In genomic region chr9:53829866-53830209, GRCm38 (mm10) we compare ENCODE assay signal across 8 mouse cellular contexts. TPM values are rescaled to one million over a fixed set of nuclear protein-coding genes. Genes with fewer than 3 reads are reported as not detected.
DNase-seq lines count a peak whose midpoint lies in the region; ATAC-seq and TF ChIP-seq lines count a peak whose summit lies in the region.

No protein-coding gene starts in this region.

- H3K9ac ChIP-seq in lung, embryonic 14.5 days, result peak overlapping the region; percentile 47
- peak overlapping the region; percentile 54 for H3K9ac ChIP-seq in neural tube, embryonic 15.5 days (replicated peaks)

- peak overlapping the region; percentile 61 for H3K4me2 ChIP-seq in lung, embryonic 14.5 days
- peak overlapping the region; percentile 63 for H3K4me2 ChIP-seq in neural tube, embryonic 15.5 days

- no peaks in the 10 kb centered on the region for H3K9me3 ChIP-seq in lung, embryonic 14.5 days (ENCODE audit: low read depth, low read length)
- H3K9me3 ChIP-seq in forebrain, embryonic 10.5 days, result no peaks in the 10 kb centered on the region
- H3K9me3 ChIP-seq in limb, embryonic 10.5 days (replicated peaks), result no peaks in the 10 kb centered on the region
- H3K9me3 ChIP-seq in neural tube, embryonic 15.5 days (replicated peaks), result no peaks in the 10 kb centered on the region

- ATAC-seq in lung, embryonic 14.5 days (ENCODE audit: insufficient read depth), result peak; percentile 52; the same call in 1 of the 2 replicates
- peak; percentile 78 for ATAC-seq in neural tube, embryonic 15.5 days (ENCODE audit: low FRiP score)
- no peak for ATAC-seq in erythroblast, adult 5-6 weeks (replicated peaks; ENCODE audit: low FRiP score, poor library complexity, severe bottlenecking)

- H3K27ac ChIP-seq in lung, embryonic 14.5 days (ENCODE audit: low read depth), result no peak overlapping the region
- H3K27ac ChIP-seq in forebrain, embryonic 10.5 days, result peak overlapping the region; percentile 66
- H3K27ac ChIP-seq in limb, embryonic 10.5 days, result peak overlapping the region; percentile 72
- H3K27ac ChIP-seq in neural tube, embryonic 15.5 days (replicated peaks), result peak overlapping the region; percentile 85

- no peaks in the 10 kb centered on the region for H3K36me3 ChIP-seq in lung, embryonic 14.5 days (ENCODE audit: insufficient read depth)
- H3K36me3 ChIP-seq in forebrain, embryonic 10.5 days (replicated peaks), result no peaks in the 10 kb centered on the region
- no peaks in the 10 kb centered on the region for H3K36me3 ChIP-seq in limb, embryonic 10.5 days
- no peaks in the 10 kb centered on the region for H3K36me3 ChIP-seq in neural tube, embryonic 15.5 days

- 22% methylated on average over 2 of the region's 2 CpGs for WGBS in lung, embryonic 14.5 days
- 38% methylated on average over 2 of the region's 2 CpGs for WGBS in forebrain, embryonic 10.5 days
- 66% methylated on average over 2 of the region's 2 CpGs for WGBS in limb, embryonic 10.5 days
- 22% methylated on average over 2 of the region's 2 CpGs for WGBS in neural tube, embryonic 15.5 days

- no peaks in the 10 kb centered on the region for H3K27me3 ChIP-seq in lung, embryonic 14.5 days (ENCODE audit: insufficient read depth, low read length)
- peaks cover 5% of the 10 kb centered on the region; the same call in 1 of the 2 replicates for H3K27me3 ChIP-seq in forebrain, embryonic 10.5 days (ENCODE audit: poor library complexity, severe bottlenecking)
- H3K27me3 ChIP-seq in limb, embryonic 10.5 days (ENCODE audit: low read depth, poor library complexity, severe bottlenecking), result no peaks in the 10 kb centered on the region
- no peaks in the 10 kb centered on the region for H3K27me3 ChIP-seq in neural tube, embryonic 15.5 days (replicated peaks)

- peak; percentile 19 for DNase-seq in lung, embryonic 14.5 days
- DNase-seq in lung, postnatal 10 days, result no peak
- DNase-seq in forebrain, embryonic 10.5 days (ENCODE audit: extremely low spot score, low spot score), result no peak
- DNase-seq in limb, embryonic 10.5 days (ENCODE audit: low spot score), result no peak
- no peak for DNase-seq in thymus, postnatal 10 days (ENCODE audit: low spot score in 2 of 2)
- no peak for DNase-seq in spleen, postnatal 36 days (ENCODE audit: low spot score in 2 of 2)

- no peak for TF ChIP-seq CTCF in lung, embryonic 14.5 days (IDR thresholded peaks at IDR 0.05; ENCODE audit: low read depth)

- 0 out of 2 replicates have a peak, but pooled peaks cover 3% of the 10 kb centered on the region for H3K4me1 ChIP-seq in lung, embryonic 14.5 days (ENCODE audit: insufficient read depth)
- H3K4me1 ChIP-seq in forebrain, embryonic 10.5 days, result peaks cover 5% of the 10 kb centered on the region
- H3K4me1 ChIP-seq in limb, embryonic 10.5 days, result peaks cover 5% of the 10 kb centered on the region
- H3K4me1 ChIP-seq in neural tube, embryonic 15.5 days, result peaks cover 6% of the 10 kb centered on the region

- H3K4me3 ChIP-seq in lung, embryonic 14.5 days (ENCODE audit: low read depth, low read length), result peak overlapping the region; percentile 35
- peak overlapping the region; percentile 52 for H3K4me3 ChIP-seq in forebrain, embryonic 10.5 days
- peak overlapping the region; percentile 48 for H3K4me3 ChIP-seq in limb, embryonic 10.5 days
- H3K4me3 ChIP-seq in neural tube, embryonic 15.5 days (replicated peaks), result peak overlapping the region; percentile 49

RNA-seq across cellular contexts. Expression of gene Sln, which starts 20.1 kb away (rescaled TPM):
- polyA plus RNA-seq in lung, embryonic 14.5 days (2014; fragmentation: Nextera tagmentation; extraction: Ambion mirVana), result 0.13 and 7.0 TPM in 2 replicates
- polyA plus RNA-seq in forebrain, embryonic 10.5 days (2016; fragmentation: Nextera tagmentation; extraction: Ambion mirVana), result not detected in 2 replicates
- polyA plus RNA-seq in limb, embryonic 10.5 days (2016; fragmentation: Nextera tagmentation; extraction: Ambion mirVana), result 0.25 TPM in 1 of 2 replicates, not detected in the other
- polyA plus RNA-seq in neural tube, embryonic 15.5 days (2015; fragmentation: Nextera tagmentation; extraction: Ambion mirVana), result 8.9 and 11.3 TPM in 2 replicates
- total RNA-seq in erythroblast, adult 5-6 weeks (2015; ENCODE audit: low replicate concordance), result not detected in 2 replicates
- not detected in 2 replicates for total RNA-seq in erythroblast, adult 5-6 weeks (2017; ENCODE audit: low replicate concordance)

RNA-seq across cellular contexts. Expression of gene Slc35f2, which starts 58.5 kb away (rescaled TPM):
- polyA plus RNA-seq in lung, embryonic 14.5 days (2014; fragmentation: Nextera tagmentation; extraction: Ambion mirVana), result 7.7 and 8.3 TPM in 2 replicates
- 6.6 and 8.4 TPM in 2 replicates for polyA plus RNA-seq in forebrain, embryonic 10.5 days (2016; fragmentation: Nextera tagmentation; extraction: Ambion mirVana)
- polyA plus RNA-seq in limb, embryonic 10.5 days (2016; fragmentation: Nextera tagmentation; extraction: Ambion mirVana), result 6.9 and 7.0 TPM in 2 replicates
- polyA plus RNA-seq in neural tube, embryonic 15.5 days (2015; fragmentation: Nextera tagmentation; extraction: Ambion mirVana), result 25.6 and 29.8 TPM in 2 replicates
- not detected in 2 replicates for total RNA-seq in erythroblast, adult 5-6 weeks (2015; ENCODE audit: low replicate concordance)
- not detected in 2 replicates for total RNA-seq in erythroblast, adult 5-6 weeks (2017; ENCODE audit: low replicate concordance)
